Mouse (Mus musculus) adipose tissue, adult 10 weeks (tissue): ENCODE results near the gene Brd2. TPM values are rescaled to one million over a fixed set of nuclear protein-coding genes. Genes with fewer than 3 reads are reported as not detected.

ENCODE experiments used
- polyA plus RNA-seq: library from polyadenylated mRNA; stranded (reverse); fragments of 350-450 nt; fragmentation: Illumina TruSeq; extraction: RNeasy Lipid Tissue Mini Kit (QIAGEN cat#74804); gene quantifications from one replicate; pipeline ENCODE4 v1.2.3, GENCODE M21; 2014; ENCODE audit warnings: low read depth, low replicate concordance

Gene Brd2
- polyA plus RNA-seq = 137 TPM

GRCm38 (mm10) chr17:34122188-34122984 lies at the start of gene Brd2:
Gene Brd2, minus strand, starts transcription at chr17:34122634.

DNA sequence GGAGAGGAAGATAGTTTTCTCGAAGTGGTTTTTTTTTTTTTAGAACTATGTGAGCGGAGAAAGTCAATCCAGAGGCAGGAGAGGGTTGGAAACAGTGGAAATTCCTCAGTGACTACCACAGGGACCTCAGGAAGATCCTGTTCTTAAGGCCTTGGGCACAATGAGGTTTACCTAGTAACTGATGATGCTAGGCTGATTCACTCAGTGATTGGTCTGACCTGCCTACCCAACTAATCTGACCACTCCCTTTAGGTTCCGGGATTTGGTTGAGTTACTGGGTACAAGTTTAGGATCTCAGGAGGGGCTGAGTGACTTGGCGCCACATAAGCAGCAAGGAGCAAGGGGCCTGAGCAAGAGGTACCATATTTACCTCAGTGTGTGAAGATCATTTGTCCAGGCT lies 30.5 kb upstream of the Brd2 start, which contains the start of gene H2-DMb1:
TSS of gene H2-DMb1 (plus strand) at position 150 of the 400 bp plus-strand sequence.

GRCm38 (mm10) chr17:34143033-34143432 lies 20.6 kb upstream of the Brd2 start, which contains the start of gene H2-DMb2:
Gene H2-DMb2, plus strand, starts transcription at chr17:34143307.

GRCm38 (mm10) chr17:34119249-34120179 lies 2.9 kb downstream of the Brd2 start, which contains the start of gene H2-DMa:
Gene H2-DMa, plus strand, starts transcription at chr17:34119541.

GRCm38 (mm10) chr17:34092197-34092875 lies 30.1 kb downstream of the Brd2 start, which contains the start of gene H2-Oa:
Gene H2-Oa, plus strand, starts transcription at chr17:34092340.

Other genes starting within 250 kb of the Brd2 start
- not detected for gene Gm7029, start 248.8 kb downstream of the Brd2 start, polyA plus RNA-seq
- gene Kifc1, start 232.0 kb downstream of the Brd2 start, polyA plus RNA-seq = 1.9 TPM
- not detected for gene Platr17, start 217.5 kb downstream of the Brd2 start, polyA plus RNA-seq
- gene Daxx, start 213.2 kb downstream of the Brd2 start, polyA plus RNA-seq = 29.2 TPM
- 147 TPM for gene Tapbp, start 206.7 kb downstream of the Brd2 start, polyA plus RNA-seq
- 25.1 TPM for gene Zbtb22, start 206.7 kb downstream of the Brd2 start, polyA plus RNA-seq
- 66.6 TPM for gene Rgl2, start 193.1 kb downstream of the Brd2 start, polyA plus RNA-seq
- 70.9 TPM for gene Pfdn6, start 182.3 kb downstream of the Brd2 start, polyA plus RNA-seq
- 14.0 TPM for gene Wdr46, start 182.0 kb downstream of the Brd2 start, polyA plus RNA-seq
- 5.6 TPM for gene B3galt4, start 171.1 kb downstream of the Brd2 start, polyA plus RNA-seq
- 36.0 TPM for gene Vps52, start 166.8 kb downstream of the Brd2 start, polyA plus RNA-seq
- 1,863 TPM for gene Rps18, start 166.6 kb downstream of the Brd2 start, polyA plus RNA-seq
- 1,539 TPM for gene H2-K1, start 122.3 kb downstream of the Brd2 start, polyA plus RNA-seq
- 30.7 TPM for gene Ring1, start 98.0 kb downstream of the Brd2 start, polyA plus RNA-seq
- gene H2-Ke6, start 94.6 kb downstream of the Brd2 start, polyA plus RNA-seq = 92.5 TPM
- gene Slc39a7, start 91.0 kb downstream of the Brd2 start, polyA plus RNA-seq = 158 TPM
- 38.6 TPM for gene Rxrb, start 90.8 kb downstream of the Brd2 start, polyA plus RNA-seq
- gene Col11a2, start 83.2 kb downstream of the Brd2 start, polyA plus RNA-seq = 1.0 TPM
- 1.3 TPM for gene H2-Oa, start 30.3 kb downstream of the Brd2 start, polyA plus RNA-seq
- 48.1 TPM for gene H2-DMa, start 3.1 kb downstream of the Brd2 start, polyA plus RNA-seq
- 44.6 TPM for gene H2-DMb2, start 20.7 kb upstream of the Brd2 start, polyA plus RNA-seq
- gene H2-DMb1, start 30.4 kb upstream of the Brd2 start, polyA plus RNA-seq = 43.1 TPM
- gene Tap1, start 64.9 kb upstream of the Brd2 start, polyA plus RNA-seq = 19.5 TPM
- 19.8 TPM for gene Psmb9, start 65.1 kb upstream of the Brd2 start, polyA plus RNA-seq
- gene Psmb8, start 75.1 kb upstream of the Brd2 start, polyA plus RNA-seq = 45.9 TPM
- 26.3 TPM for gene Tap2, start 80.9 kb upstream of the Brd2 start, polyA plus RNA-seq
- 2.3 TPM for gene H2-Ob, start 116.3 kb upstream of the Brd2 start, polyA plus RNA-seq
- gene H2-Ab1, start 135.1 kb upstream of the Brd2 start, polyA plus RNA-seq = 244 TPM
- 369 TPM for gene H2-Aa, start 165.2 kb upstream of the Brd2 start, polyA plus RNA-seq
- 265 TPM for gene H2-Eb1, start 183.2 kb upstream of the Brd2 start, polyA plus RNA-seq
- not detected for gene H2-Eb2, start 203.0 kb upstream of the Brd2 start, polyA plus RNA-seq
- gene Btnl2, start 232.2 kb upstream of the Brd2 start, polyA plus RNA-seq = 0.60 TPM